Comparison of ENCODE assay signal across 15 mouse cellular contexts in the genomic region with DNA sequence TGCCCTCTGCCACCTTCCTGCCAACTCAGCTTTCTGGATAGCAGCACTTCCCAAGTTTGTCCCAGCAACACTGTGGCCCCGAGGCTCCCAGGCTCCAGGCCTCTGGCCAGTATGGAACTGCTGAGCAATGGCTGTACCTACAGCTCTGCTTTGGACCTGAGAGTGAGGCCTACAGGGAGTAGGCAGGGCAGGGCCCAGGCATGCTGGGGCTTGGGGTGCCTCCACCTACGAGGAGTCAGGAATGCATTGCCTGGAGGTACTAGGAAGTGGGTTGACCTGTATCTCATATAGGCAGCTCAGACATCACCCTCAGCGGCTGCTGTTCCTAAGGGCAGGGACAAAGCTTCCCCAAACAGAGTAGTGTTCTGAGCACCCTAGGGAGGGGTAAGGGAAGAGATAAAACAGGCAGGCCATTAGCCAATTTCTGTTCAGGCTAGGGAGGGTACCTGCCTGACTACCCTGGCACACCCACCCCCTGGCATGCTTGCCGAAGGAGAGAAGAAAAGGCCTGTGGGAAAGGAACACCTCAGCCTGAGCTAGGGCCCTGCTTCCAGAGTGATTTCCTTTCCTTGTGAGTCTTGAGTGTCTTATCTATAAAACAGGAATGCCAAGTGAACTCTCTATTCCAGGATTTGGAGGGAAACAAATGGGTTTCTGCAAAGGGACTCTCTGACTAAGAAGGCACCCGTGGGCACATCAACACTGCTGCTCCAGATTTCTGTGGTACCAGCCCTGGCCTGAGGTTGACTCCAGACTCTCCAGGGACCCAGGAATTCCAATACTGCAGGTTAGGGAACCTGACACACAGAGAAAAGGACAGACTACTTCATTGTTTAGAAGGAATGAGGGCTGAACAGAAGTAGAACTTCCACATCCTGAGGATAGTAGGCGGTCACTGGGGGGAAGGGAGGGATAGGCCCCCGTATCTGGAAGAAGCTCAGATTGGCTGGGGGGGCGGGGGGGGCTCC. TPM values are rescaled to one million over a fixed set of nuclear protein-coding genes. Genes with fewer than 3 reads are reported as not detected.
A peak's percentile ranks its signal among the peaks of the same experiment; 100 is the strongest.
DNase-seq lines count a peak whose midpoint lies in the region; ATAC-seq lines count a peak whose summit lies in the region.
"Had no signal": no experiment of that assay in that cellular context is flagged by ENCODE, and none has a peak within 500 bp of the region (broad histone marks: within the 10 kb centered on the region; RNA-seq: fewer than 3 reads in every experiment).

No protein-coding gene starts in this region.

- peak overlapping the region; percentile 85 for H3K27ac ChIP-seq in heart, embryonic 10.5 days
- H3K27ac ChIP-seq in lung, embryonic 16.5 days (ENCODE audit: low read length): peak overlapping the region; percentile 95
- 0 out of 2 replicates have a peak overlapping the region, but pooled peaks have one; percentile 24 for H3K27ac ChIP-seq in embryonic facial prominence, embryonic 10.5 days (replicated peaks)
- H3K27ac ChIP-seq in intestine, embryonic 16.5 days (ENCODE audit: low read length): peak overlapping the region; percentile 69
- H3K27ac ChIP-seq: hindbrain, embryonic 14.5 days; liver, embryonic 13.5 days had no signal

- DNase-seq in heart, embryonic 10.5 days (ENCODE audit: low spot score): no peak
- no peak for DNase-seq in heart, postnatal 25 days (ENCODE audit: low spot score)
- no peak for DNase-seq in lung, postnatal 14 days
- no peak for DNase-seq in embryonic facial prominence, embryonic 10.5 days (ENCODE audit: low spot score)
- DNase-seq in left cerebral cortex, adult 9 months (ENCODE audit: low spot score in 2 of 2): no peak
- no peak for DNase-seq in kidney, postnatal 36 days
- DNase-seq: adrenal gland, postnatal 36 days; cerebellum, adult 11 months; forebrain, postnatal 0 days; liver, embryonic 13.5 days; spleen, adult 18-20 months; thymus, postnatal 36 days had no signal

- peak overlapping the region; percentile 43 for H3K9ac ChIP-seq in lung, embryonic 16.5 days (ENCODE audit: low read length)
- H3K9ac ChIP-seq in intestine, embryonic 16.5 days (ENCODE audit: low read depth, low read length): peak overlapping the region; percentile 15
- H3K9ac ChIP-seq: forebrain, postnatal 0 days; hindbrain, embryonic 14.5 days; liver, embryonic 13.5 days had no signal

- peak overlapping the region; percentile 21; the same call in 1 of the 2 replicates for H3K4me2 ChIP-seq in lung, embryonic 16.5 days (ENCODE audit: low read depth, low read length)
- H3K4me2 ChIP-seq in intestine, embryonic 16.5 days (ENCODE audit: low read depth, low read length): no peak overlapping the region
- H3K4me2 ChIP-seq: hindbrain, embryonic 14.5 days; liver, embryonic 13.5 days had no signal

- H3K27me3 ChIP-seq in heart, embryonic 10.5 days (ENCODE audit: insufficient read depth, poor library complexity, severe bottlenecking): peaks cover 11% of the 10 kb centered on the region
- peaks cover under 1% of the 10 kb centered on the region; the same call in 1 of the 2 replicates for H3K27me3 ChIP-seq in lung, embryonic 16.5 days (ENCODE audit: control insufficient read depth, insufficient read depth, low read depth, low read length)
- H3K27me3 ChIP-seq in embryonic facial prominence, embryonic 10.5 days (replicated peaks; ENCODE audit: low read depth, poor library complexity, severe bottlenecking): peaks cover 28% of the 10 kb centered on the region
- no peaks in the 10 kb centered on the region for H3K27me3 ChIP-seq in intestine, embryonic 16.5 days (replicated peaks; ENCODE audit: control insufficient read depth, insufficient read depth, low read length)

- no peaks in the 10 kb centered on the region for H3K9me3 ChIP-seq in heart, embryonic 10.5 days
- no peaks in the 10 kb centered on the region for H3K9me3 ChIP-seq in lung, embryonic 16.5 days (ENCODE audit: control insufficient read depth, low read length)
- H3K9me3 ChIP-seq in embryonic facial prominence, embryonic 10.5 days: no peaks in the 10 kb centered on the region
- no peaks in the 10 kb centered on the region for H3K9me3 ChIP-seq in intestine, embryonic 16.5 days (ENCODE audit: control insufficient read depth, low read length)
- H3K9me3 ChIP-seq: liver, embryonic 13.5 days had no signal

- peaks cover 9% of the 10 kb centered on the region for H3K36me3 ChIP-seq in heart, embryonic 10.5 days
- peaks cover 5% of the 10 kb centered on the region; the same call in 1 of the 2 replicates for H3K36me3 ChIP-seq in lung, embryonic 16.5 days (ENCODE audit: control insufficient read depth, insufficient read depth, low read length)
- H3K36me3 ChIP-seq in embryonic facial prominence, embryonic 10.5 days (replicated peaks): peaks cover 12% of the 10 kb centered on the region
- peaks cover 6% of the 10 kb centered on the region; the same call in 1 of the 2 replicates for H3K36me3 ChIP-seq in intestine, embryonic 16.5 days (ENCODE audit: control insufficient read depth, insufficient read depth, low read length)

- peaks cover 70% of the 10 kb centered on the region for H3K4me1 ChIP-seq in heart, embryonic 10.5 days
- H3K4me1 ChIP-seq in lung, embryonic 16.5 days (replicated peaks; ENCODE audit: control insufficient read depth, insufficient read depth, low read length): peaks cover 65% of the 10 kb centered on the region
- peaks cover 57% of the 10 kb centered on the region for H3K4me1 ChIP-seq in embryonic facial prominence, embryonic 10.5 days
- H3K4me1 ChIP-seq in intestine, embryonic 16.5 days (ENCODE audit: control insufficient read depth, insufficient read depth, low read length): peaks cover 60% of the 10 kb centered on the region

- intact Hi-C loops in heart, postnatal 25 days (cut with DNase I): no loop called here

- ATAC-seq in lung, embryonic 16.5 days (ENCODE audit: low read depth): peak; percentile 8; the same call in 1 of the 2 replicates
- ATAC-seq in intestine, embryonic 16.5 days: peak; percentile 32; the same call in 1 of the 2 replicates
- ATAC-seq: forebrain, postnatal 0 days had no signal

- WGBS in heart, embryonic 10.5 days: 56% methylated on average over 8 of the region's 8 CpGs
- WGBS in lung, embryonic 16.5 days: 45% methylated on average over 8 of the region's 8 CpGs
- 60% methylated on average over 8 of the region's 8 CpGs for WGBS in embryonic facial prominence, embryonic 10.5 days
- WGBS in intestine, embryonic 16.5 days: 58% methylated on average over 8 of the region's 8 CpGs

- H3K4me3 ChIP-seq in heart, embryonic 10.5 days: no peak overlapping the region; the same call in 1 of the 2 replicates
- H3K4me3 ChIP-seq in lung, embryonic 16.5 days (ENCODE audit: low read length): no peak overlapping the region
- no peak overlapping the region for H3K4me3 ChIP-seq in embryonic facial prominence, embryonic 10.5 days
- no peak overlapping the region for H3K4me3 ChIP-seq in intestine, embryonic 16.5 days (ENCODE audit: low read length)
- H3K4me3 ChIP-seq: liver, embryonic 13.5 days had no signal

RNA-seq across cellular contexts. Expression of a gene that starts 6.2 kb away (rescaled TPM):
- 11.5 and 13.8 TPM in 2 replicates for polyA plus RNA-seq in heart, embryonic 10.5 days (2016; fragmentation: Nextera tagmentation; extraction: Ambion mirVana)
- 10 to 100 TPM; 10.8 to 11.7 TPM for total RNA-seq in heart, postnatal 25 days (2021)
- 23.3 and 25.8 TPM in 2 replicates for polyA plus RNA-seq in lung, embryonic 16.5 days (2015; fragmentation: Nextera tagmentation; extraction: Ambion mirVana)
- 11.5 and 12.2 TPM in 2 replicates for polyA plus RNA-seq in embryonic facial prominence, embryonic 10.5 days (2016; fragmentation: Nextera tagmentation; extraction: Ambion mirVana)
- polyA plus RNA-seq in intestine, embryonic 16.5 days (2015; fragmentation: Nextera tagmentation; extraction: Ambion mirVana): 35.7 and 39.9 TPM in 2 replicates

RNA-seq across cellular contexts. Expression of a gene that starts 29.3 kb away (rescaled TPM):
- 27.4 and 41.1 TPM in 2 replicates for polyA plus RNA-seq in heart, embryonic 10.5 days (2016; fragmentation: Nextera tagmentation; extraction: Ambion mirVana)
- 100 to 1,000 TPM; 377 to 397 TPM for total RNA-seq in heart, postnatal 25 days (2021)
- polyA plus RNA-seq in lung, embryonic 16.5 days (2015; fragmentation: Nextera tagmentation; extraction: Ambion mirVana): 37.3 and 43.3 TPM in 2 replicates
- polyA plus RNA-seq in embryonic facial prominence, embryonic 10.5 days (2016; fragmentation: Nextera tagmentation; extraction: Ambion mirVana): 12.9 and 16.0 TPM in 2 replicates
- polyA plus RNA-seq in intestine, embryonic 16.5 days (2015; fragmentation: Nextera tagmentation; extraction: Ambion mirVana): 42.2 and 48.2 TPM in 2 replicates

RNA-seq across cellular contexts. Expression of a gene that starts 49.5 kb away (rescaled TPM):
- 3.2 and 5.9 TPM in 2 replicates for polyA plus RNA-seq in heart, embryonic 10.5 days (2016; fragmentation: Nextera tagmentation; extraction: Ambion mirVana)
- not detected for total RNA-seq in heart, postnatal 25 days (2021)
- 0.31 and 0.77 TPM in 2 replicates for polyA plus RNA-seq in lung, embryonic 16.5 days (2015; fragmentation: Nextera tagmentation; extraction: Ambion mirVana)
- 29.8 and 31.3 TPM in 2 replicates for polyA plus RNA-seq in embryonic facial prominence, embryonic 10.5 days (2016; fragmentation: Nextera tagmentation; extraction: Ambion mirVana)
- 0.64 and 0.71 TPM in 2 replicates for polyA plus RNA-seq in intestine, embryonic 16.5 days (2015; fragmentation: Nextera tagmentation; extraction: Ambion mirVana)
- total RNA-seq: adrenal gland, postnatal 36 days had no signal
- polyA plus RNA-seq: forebrain, postnatal 0 days had no signal

Comparison
In these comparisons a context has a peak if more than half of its experiments do, and no peak if none do; other contexts are left out.
1. H3K27ac ChIP-seq: peak in every context shown above with its lines; median percentile 95 in lung, embryonic 16.5 days; 85 in heart, embryonic 10.5 days; 69 in intestine, embryonic 16.5 days; 24 in embryonic facial prominence, embryonic 10.5 days.